Mouse (Mus musculus) adrenal gland, adult 18-20 months (tissue): ENCODE data around the gene Hnrnpul1. TPM values are rescaled to one million over a fixed set of nuclear protein-coding genes. Genes with fewer than 3 reads are reported as not detected.
"Not testable (repeated sequence)": the region's sequence is repeated elsewhere in the genome, so short reads cannot be mapped to it uniquely, and the experiment has no call there.

ENCODE experiments used
- DNase-seq, 2 experiments: peaks; one replicate each; pipeline ENCODE4 v3.0.0; 2021 to 2022; ENCODE audit warnings: low spot score in 2 of 2
- total RNA-seq, 2 experiments: library from RNA; stranded (reverse); gene quantifications; 1 replicate in 1 of 2; 2 replicates in 1 of 2; pipeline ENCODE4 v1.2.3; 2021

The Hnrnpul1 gene
- total RNA-seq, 2 experiments from 2014 or later: 83.8 to 94.4 TPM

DNA sequence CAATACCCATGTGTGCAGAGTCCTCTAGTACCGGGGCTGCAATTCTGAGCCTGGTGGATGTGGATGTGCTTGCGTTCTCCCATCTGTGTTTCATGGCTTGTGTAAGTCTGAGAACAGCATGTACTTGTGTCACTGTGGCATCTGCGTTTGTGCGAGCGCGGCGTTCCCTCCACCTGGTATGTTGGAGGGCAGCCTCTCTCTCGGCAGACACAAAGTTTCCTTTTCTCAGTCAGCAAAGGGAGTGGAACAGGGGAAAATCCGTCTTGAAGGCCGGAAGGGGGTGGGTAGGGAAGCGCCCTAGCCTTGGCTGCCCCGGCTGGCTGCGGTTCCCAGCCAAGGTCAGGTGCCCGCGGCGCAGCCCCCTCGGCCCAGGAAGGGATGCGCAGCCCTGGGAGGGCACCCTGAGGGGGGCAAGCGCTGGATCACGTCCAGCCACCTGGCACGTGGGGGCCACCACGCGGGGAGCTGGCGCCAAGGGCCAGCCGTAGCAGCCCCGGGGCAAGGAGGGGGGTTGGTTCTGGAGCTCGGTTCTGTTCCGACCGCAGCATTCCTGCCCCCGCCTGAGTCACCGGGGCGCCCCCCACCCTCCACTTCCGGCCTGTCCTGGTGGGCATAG lies 26.9 kb upstream of the Hnrnpul1 start:
- peak in 1 of 2 experiments; percentile 30 for DNase-seq

DNA sequence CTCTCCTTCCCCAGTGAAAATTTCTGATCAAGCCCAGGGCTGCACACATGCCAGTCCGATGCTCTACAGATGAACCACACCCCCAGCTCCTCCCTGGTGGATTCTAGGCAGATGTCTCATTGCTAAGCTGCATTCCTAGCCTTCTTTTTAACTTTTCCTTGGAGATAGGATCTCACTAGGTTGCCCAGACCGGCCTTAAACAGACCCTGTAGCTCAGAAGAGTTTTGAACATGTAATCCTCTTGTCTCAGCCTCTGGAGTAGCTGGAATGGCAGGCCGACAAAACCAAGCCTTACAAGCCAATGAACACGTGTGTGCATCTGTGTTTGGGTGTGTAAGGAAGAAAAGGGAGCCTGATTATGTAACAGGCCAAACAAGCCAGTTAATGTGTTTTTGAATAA lies 26.2 kb upstream of the Hnrnpul1 start:
- no peak for DNase-seq

DNA sequence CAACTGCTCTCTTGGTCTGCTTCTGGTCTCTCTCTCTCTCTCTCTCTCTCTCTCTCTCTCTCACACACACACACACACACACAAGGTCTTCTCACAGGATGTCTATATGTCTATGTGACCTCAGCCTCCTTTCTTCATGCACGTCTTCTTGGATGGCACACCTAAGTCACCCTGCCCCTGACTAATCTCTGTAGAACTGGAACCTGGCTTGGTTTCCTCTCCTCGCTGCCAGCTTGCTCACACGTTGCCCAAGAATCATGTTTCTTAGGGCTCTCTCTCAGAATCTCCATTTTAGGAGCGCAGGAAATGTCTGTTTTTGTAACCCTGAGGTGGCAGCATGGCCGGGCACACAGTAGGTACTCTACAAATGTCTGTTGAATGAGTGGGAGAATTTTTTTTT lies 25.5 kb upstream of the Hnrnpul1 start:
- no peak for DNase-seq

DNA sequence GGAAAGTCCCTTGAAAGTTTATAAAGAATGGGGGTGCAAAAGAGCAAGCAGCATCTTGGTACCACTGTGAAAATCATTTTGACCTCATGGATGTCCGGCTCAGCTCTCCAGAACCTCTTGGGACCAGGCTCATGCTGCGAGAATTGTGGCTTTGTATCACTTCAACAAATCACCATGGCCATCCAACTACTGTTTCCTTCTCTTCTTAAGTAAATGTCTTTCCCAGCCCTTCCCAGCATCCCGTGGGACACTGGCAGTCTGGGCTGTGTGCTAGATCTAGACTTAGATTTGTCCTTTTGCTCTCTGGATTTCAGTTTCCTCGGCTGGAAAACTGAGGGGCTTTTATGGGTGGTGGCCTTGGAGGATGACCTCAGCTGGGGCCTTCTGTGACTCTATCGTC lies 13.7 kb upstream of the Hnrnpul1 start:
- DNase-seq: no peak

DNA sequence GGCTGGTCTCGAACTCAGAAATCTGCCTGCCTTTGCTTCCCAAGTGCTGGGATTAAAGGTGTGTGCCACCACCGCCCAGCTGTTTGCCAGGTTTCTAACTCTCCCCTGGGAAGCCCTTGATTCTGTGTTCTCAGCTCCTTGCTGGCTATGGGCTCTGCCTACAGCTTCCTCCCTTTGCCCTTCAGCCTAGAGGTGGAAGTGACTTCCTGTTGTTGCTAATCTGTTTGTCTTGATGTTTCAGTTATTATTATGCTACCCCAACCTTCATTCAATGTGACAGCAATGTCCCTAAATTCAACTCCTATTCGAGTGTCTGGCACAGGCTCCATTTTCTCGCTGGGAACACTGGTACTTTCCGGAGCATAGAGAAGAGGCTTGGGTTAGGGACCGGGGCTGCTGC lies 11.6 kb upstream of the Hnrnpul1 start:
- DNase-seq: no peak

DNA sequence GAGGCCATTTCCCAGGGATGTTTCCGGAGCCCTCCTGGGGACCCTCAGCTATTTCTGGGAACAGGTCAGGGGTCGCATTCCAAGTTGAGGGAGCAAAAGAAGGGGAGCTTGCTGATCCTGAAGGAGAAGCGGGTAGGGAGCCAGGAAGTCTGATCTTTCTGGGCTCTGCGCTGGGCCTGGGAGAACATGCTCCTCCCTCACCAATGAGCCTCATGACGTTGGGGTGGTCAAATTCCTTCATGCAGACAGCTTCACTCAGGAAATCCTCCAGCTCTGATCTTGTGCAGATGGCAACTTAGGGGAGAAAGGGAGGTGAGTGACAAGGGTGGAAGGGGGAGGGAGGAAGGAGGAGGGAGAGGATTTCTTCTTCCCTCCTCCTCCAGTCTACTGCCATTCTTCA lies 9.7 kb upstream of the Hnrnpul1 start:
- no peak for DNase-seq

DNA sequence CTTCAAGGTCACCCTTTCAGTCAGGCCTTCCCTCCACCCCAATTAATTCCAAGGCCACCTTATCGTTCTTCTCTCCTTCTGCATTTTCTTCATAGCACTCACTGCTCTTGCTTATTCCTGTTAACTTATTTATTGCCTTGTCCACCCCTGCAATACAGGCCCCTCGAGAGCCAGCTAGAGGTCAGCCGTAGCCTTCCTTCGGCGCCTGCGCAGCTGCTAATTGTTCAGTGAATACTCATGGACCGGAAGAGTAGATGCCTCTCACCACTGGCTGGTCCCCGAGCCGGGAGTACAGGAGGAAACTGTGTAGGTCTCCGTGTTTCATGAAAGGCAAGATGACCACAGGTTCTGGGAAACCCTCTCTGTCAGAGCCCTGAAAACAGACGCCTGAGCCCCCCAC lies 9.1 kb upstream of the Hnrnpul1 start:
- DNase-seq: no peak

DNA sequence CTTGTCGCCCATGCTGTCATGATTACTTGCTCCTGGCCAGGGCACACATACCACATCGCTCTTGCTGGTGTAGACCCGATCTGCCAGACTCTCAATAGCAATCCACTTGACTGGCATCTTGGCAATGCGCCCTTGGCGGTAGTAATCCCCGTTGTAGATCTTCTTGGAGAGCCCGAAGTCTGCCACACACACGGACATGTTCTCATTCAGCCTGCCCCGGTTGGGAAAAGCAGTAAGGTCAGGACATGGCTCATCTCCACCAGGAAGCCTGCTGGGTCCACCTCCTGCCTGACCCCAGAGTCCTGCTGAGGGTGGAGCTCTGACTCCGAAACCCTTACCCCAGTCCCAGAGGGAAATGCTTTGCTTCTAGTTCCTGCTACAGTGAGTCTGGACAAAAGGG lies 6.8 kb upstream of the Hnrnpul1 start:
- no peak for DNase-seq

DNA sequence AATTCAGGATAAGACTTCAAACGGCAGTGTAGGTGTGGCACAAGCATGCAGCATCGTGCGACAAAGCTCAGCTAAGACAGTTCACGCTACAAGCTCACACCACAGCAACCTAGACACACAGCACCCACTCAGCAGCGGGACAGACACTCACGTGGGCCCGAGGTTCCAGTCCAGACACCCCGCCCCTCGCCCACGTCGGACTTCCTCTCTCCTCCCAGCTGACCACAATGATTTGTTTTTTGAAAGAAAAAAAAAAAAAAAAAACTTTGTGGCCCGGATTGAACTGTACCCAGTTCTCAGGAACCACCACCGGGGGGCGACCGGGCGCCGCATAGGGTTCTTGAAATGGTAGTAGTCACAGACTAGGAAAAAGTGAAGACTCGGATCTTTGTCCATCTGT lies 1.5 kb upstream of the Hnrnpul1 start:
- DNase-seq: peak; percentile 84 to 90

DNA sequence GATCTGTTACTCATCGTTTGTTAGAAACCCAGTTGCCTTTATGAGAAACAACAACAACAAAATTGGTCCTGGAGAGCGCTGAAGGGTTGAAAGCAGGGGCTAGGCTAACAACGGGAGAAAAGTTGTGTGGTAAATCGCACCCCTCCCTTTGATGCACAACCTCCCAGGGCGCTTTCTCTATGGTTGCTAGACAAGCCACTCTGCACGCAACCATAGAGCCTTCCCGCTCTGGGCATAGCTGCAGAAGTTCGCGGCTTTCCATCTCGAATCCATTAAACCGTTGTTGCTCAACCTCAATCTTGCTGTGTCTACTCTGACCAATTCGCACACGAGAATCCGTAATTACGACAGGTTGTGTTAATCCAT lies 894 bp upstream of the Hnrnpul1 start:
- DNase-seq: no peak

DNA sequence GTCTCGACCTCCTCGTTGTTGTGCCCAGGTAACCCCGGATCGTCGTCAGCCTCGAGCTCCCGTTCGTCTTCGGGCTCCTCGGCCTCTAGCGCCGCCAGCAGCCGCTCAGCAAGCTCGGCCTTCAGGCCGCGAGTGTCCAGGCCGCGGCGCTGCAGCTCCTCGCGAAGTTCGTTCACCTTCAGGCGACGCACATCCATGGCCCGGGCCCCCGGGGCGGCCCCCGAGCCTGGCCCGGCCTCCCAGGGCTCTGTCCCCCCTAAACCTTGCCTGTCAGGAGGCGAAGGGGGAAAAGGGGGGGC lies 169 bp downstream of the Hnrnpul1 start:
- no peak for DNase-seq

DNA sequence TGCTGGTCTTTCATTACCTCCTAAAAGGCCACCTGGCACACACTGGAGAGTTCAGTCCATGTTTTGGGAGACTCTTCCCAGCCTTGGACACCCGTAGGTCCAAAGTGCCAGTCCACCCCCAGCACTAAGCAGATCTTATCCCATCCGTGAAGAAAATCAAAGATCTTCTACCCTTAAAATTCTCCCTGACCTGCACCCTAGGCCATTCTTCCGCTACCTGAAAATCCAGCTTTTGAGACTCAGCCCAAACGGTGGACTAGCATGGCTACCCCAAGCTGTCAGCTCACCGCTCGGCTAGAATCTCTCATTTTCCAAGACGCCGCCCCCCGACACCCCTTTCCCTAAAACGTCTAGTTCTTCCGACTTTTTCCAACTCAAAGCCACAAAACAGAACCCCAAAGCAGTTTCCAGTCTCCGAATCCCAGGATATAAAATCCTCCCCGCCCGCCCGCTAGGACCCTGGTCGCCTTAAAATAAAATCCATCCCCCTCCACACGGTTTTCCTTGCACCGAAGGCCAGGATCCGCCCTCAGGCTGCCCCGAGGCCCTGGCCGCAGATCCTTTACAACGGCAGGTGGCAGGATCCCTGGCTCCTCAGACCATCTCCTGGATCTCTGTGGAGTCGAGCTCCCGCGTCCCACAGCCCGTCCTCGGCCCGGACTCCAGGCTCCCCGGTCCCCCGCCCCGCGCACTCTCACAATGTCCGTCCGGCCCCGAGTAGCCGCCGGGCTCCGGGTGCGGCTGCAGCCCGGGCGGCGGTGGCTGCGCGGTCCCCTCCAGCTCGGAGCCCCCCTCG lies 716 bp downstream of the Hnrnpul1 start:
- DNase-seq: peak in 1 of 2 experiments; percentile 12

DNA sequence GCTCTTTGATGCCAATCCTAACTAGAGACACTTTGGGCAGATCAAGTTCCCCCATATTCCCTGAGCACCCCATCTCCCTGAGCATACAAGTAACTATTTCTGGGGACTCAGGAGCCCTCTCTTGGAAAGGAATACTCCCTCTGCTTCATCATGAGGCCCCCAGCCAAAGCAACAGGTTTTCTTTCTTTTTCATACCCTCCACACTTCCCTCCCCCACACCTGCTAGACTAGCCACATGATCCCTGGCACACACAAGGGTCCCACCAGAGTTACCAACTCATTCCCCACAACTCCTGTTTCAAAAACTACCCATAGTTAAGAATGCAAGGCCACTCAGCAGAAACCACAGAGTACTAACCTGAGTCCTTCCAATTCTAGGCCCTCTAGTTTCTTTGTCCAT lies 1.5 kb downstream of the Hnrnpul1 start:
- DNase-seq: no peak

DNA sequence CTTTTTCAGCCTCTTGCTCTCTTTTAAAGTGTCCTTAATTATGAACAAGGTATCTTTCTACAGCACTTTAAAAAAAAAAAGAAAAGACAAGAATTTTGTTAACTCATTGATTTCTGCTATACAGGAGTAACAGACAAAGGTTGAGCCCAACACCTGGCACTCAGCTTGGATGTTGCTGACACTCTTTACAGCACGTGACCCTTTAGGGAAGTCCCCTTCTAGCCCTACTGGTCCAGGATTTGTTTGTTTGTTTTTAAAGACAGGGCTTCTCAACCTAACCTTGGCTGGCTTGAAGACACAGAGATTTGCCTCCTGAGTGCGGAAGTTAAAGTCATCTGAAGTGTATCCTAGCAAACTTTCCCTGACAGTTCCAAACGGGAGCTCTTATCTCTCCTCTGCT lies 7.7 kb downstream of the Hnrnpul1 start:
- DNase-seq: no peak

DNA sequence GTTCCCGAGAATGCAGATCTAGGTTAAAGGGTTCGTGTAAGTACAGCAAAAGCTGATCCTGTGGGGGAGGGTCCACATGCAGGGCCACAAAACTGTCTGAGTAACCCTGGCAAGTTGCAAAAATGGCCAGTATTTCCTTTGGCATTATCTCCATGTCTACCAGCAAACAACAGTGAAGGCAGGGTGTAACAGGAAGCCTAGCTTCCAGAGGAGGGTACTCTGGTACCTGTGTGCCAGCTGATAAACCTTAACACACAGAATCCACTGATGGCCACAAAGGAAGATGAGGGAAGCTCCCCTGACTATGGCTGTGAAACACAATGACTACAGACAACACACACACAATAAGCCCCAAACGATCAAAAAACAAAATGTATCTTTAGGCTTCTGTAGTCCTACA lies 16.3 kb downstream of the Hnrnpul1 start:
- no peak for DNase-seq

DNA sequence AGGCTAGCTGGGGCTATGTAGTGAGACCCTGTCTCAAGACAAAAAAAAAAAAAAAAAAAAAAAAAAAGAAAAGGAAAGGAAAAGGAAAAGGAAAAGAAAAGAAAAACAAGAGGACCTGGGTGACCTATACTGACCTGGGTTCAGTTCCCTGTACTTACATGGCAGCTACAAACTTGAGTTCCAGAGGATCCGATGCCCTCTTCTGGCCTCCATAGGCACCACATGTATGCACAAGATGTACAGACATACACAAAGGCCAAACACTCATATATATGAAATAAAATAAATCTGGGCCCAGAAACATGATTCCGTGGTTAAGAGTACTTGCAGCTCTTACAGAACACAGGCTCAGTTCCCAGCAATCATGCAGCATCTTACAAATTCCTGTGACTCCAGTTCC lies 17.6 kb downstream of the Hnrnpul1 start:
- no peak for DNase-seq

DNA sequence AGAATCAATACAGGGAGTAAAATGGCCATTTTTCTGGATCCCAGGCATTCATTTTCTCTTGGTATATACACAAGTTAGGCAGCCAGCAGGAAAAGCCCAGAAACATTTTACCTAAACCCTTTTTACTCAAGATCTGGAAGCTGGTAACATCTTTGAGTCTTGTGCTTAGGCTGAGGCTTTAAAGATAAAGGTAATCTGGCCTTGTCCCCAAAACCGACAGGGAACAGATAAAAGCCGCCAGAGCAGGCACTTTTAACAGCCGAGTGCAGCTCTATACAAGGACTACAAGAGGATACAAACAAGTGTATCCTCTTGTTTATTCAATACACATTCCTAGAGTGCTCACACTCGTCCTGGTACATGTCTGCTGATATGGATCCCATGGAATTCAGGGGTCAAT lies 19.6 kb downstream of the Hnrnpul1 start:
- no peak for DNase-seq

DNA sequence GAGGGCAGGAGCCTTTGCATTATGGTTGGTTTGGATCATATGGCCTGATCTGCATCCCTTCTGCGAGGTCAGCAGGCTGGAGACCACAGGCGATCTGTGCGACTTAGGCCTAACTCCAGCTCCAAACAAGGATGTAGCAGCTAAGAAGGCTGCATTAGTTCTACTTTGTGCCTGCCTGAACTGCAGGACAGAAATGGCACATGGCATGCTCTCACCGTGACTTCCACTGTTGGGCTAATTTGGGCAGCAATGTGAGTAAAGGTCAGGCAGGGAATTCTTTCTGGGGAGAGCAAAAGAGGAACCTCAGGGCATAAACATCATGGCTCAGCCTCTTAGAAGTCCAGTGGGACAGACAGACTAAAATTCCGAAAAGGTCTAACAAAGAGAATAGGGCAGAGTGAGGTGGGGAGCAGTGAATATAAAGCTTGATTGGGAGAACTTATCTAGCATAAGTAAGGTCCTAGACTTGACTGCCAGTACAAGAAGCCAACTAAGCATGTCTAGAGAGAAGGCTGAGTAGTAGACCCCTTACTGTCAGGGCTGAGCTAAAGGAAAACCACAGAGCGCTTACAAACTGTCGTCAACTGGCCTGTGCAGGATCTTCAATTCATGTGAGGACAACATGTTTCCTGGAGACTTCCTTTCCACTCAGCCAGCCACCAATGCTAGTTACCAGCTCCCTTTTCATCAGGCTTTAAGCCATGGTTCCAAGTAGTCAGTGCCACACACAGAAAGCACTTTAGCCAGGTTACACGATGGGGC lies 23.1 kb downstream of the Hnrnpul1 start:
- no peak for DNase-seq

DNA sequence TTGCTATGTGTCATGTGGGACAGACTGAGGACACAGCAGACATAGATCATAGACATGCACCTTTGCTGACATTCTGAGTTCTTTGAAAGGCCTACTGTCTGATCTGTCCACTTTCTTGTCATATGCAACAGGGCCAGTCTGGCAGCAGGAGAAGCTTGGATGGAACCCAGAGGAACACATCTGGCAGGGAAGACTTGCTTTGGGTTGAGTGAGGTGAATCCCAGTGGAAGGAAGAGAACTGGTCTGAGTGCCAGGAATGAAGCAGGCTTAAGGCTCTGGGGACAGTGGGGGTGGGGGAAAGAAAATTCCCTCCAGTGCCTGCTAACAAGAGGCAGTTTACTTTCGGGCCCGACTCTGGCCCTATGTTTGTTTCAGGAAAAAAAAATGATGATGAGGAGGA lies 24.7 kb downstream of the Hnrnpul1 start:
- no peak for DNase-seq

DNA sequence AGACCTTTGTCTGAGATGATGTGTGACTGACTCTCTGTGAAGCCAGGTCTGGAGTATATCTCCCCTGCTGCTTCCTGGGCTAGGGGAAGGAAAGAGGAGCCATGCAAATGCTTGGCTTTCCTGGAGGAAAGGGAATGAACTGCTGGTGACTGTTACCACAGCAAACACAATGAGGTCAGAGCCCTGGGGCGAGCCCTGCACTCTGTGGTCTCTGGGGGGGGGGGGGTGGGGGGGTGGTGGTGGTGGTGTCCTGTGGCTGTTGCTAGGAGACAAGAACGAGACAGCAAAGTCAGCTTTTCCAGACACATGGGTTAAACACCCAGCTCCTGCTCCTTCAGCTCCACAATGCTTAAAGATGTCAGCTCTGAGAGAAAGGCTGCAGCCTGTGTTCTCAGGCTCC lies 25.2 kb downstream of the Hnrnpul1 start:
- DNase-seq: no peak

DNA sequence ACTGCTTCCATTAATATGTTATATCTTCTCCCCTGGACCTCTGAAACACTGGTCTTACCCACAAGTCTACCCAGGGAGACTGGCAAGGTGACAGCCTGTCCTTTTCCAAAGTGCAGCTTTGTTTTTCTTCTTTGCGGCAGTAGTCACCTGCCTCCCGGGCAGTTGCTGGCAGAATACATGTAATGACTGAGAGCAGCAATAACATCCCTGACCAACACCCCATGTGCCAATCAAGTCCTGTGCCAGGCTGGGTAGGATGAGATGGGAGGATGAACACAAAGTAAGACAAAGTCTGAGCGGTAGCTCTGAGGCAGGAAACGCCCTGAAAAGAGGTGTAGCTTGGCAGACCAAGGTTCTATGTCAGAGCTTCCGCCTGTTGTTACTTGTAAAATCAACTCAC lies 26.8 kb downstream of the Hnrnpul1 start:
- DNase-seq: no peak

DNA sequence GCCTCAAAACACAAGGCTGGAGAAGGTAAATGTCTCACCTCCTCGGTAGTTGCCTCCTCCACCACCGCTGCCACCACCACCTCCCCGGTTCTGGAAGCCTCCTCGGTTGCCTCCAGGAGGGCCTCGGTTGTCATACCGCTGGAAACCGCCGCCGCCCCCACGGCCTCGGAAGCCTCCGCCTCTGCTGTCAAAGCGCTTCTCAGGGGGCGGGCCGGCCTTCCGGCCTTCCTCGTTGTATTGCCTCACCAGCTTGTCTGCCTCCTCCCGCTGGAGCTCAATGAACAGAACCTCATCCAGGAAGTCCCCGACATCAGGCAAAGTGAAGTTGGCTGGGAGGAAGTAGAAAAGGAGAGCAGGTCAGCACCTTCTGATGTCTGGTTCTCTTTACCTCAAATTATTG lies 28.7 kb downstream of the Hnrnpul1 start:
- no peak for DNase-seq

DNA sequence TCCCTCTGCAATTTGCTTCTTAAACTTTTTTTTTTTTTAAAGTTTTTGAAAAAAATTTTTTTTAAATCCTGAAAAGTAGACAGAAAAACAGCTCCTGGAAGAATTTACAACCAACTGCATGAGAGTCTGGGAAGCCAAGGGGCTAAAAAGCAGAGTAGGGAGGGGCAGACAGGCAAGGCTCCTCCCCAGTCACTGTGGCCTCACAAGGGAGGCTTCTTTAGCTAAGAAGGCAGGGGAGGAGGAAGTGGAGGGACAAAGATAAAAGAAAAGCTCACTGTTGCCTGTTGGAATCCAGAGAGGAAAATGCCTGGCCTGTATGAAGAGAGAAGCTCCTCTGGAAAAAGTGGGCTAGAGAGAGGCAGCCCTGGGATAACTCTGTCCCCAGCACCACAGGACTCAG lies 32.8 kb downstream of the Hnrnpul1 start:
- not testable (repeated sequence) for DNase-seq
